Mouse (Mus musculus): ENCODE measurements at regions not wholly inside any gene's neighbourhood (a gene's known extent, or its start where the extent isn't known, plus 50 kb on each side); places are given as distances from the start of the nearest gene placed in this dataset.

- H3K36me3 ChIP-seq (ENCODE audit: control insufficient read depth, insufficient read depth, low read length): no peaks in the 10 kb centered on the region
- WGBS: 36% methylated on average over 19 of the region's 19 CpGs
- no peak overlapping the region for H3K4me3 ChIP-seq (ENCODE audit: low read depth, low read length)
- H3K9me3 ChIP-seq (ENCODE audit: control insufficient read depth, low read length): no peaks in the 10 kb centered on the region
- no peak overlapping the region for H3K9ac ChIP-seq (ENCODE audit: low read length)
- no peak for ATAC-seq (ENCODE audit: low FRiP score)
- no peaks in the 10 kb centered on the region for H3K27me3 ChIP-seq (ENCODE audit: control insufficient read depth, insufficient read depth, low read length)
- no peak overlapping the region for H3K27ac ChIP-seq (ENCODE audit: low read depth, low read length)
- peaks cover 12% of the 10 kb centered on the region for H3K4me1 ChIP-seq (ENCODE audit: control insufficient read depth, insufficient read depth, low read length)
- no peak for DNase-seq (ENCODE audit: low spot score, missing footprints)
- no peak overlapping the region for H3K4me2 ChIP-seq
Observed at GRCm38 (mm10) chr9:61714331-61715035, 199.9 kb downstream of the Rplp1 start.

GRCm38 (mm10) chr9:61713806-61714205, 200.5 kb downstream of the Rplp1 start:
- no peak for ATAC-seq (ENCODE audit: low FRiP score)
- Histone ChIP-seq H3K9ac (ENCODE audit: low read length) (no peak overlapping the region), H3K4me3 (ENCODE audit: low read depth, low read length) (no peak overlapping the region), H3K36me3 (ENCODE audit: control insufficient read depth, insufficient read depth, low read length) (no peaks in the 10 kb centered on the region), H3K27ac (ENCODE audit: low read depth, low read length) (no peak overlapping the region), H3K27me3 (ENCODE audit: control insufficient read depth, insufficient read depth, low read length) (no peaks in the 10 kb centered on the region), H3K9me3 (ENCODE audit: control insufficient read depth, low read length) (no peaks in the 10 kb centered on the region), H3K4me2 (no peak overlapping the region), H3K4me1 (ENCODE audit: control insufficient read depth, insufficient read depth, low read length) (peaks cover 12% of the 10 kb centered on the region)
- WGBS: 88% methylated on average over 7 of the region's 7 CpGs
- DNase-seq (ENCODE audit: low spot score, missing footprints): no peak

GRCm38 (mm10) chr9:61711296-61711695, 203.0 kb downstream of the Rplp1 start:
- no peak overlapping the region for H3K4me2 ChIP-seq
- H3K27ac ChIP-seq (ENCODE audit: low read depth, low read length): no peak overlapping the region
- WGBS: 62% methylated on average over 7 of the region's 7 CpGs
- no peaks in the 10 kb centered on the region for H3K9me3 ChIP-seq (ENCODE audit: control insufficient read depth, low read length)
- no peaks in the 10 kb centered on the region for H3K27me3 ChIP-seq (ENCODE audit: control insufficient read depth, insufficient read depth, low read length)
- no peak for DNase-seq (ENCODE audit: low spot score, missing footprints)
- no peaks in the 10 kb centered on the region for H3K36me3 ChIP-seq (ENCODE audit: control insufficient read depth, insufficient read depth, low read length)
- H3K9ac ChIP-seq (ENCODE audit: low read length): no peak overlapping the region
- ATAC-seq (ENCODE audit: low FRiP score): no peak
- no peak overlapping the region for H3K4me3 ChIP-seq (ENCODE audit: low read depth, low read length)
- peaks cover 12% of the 10 kb centered on the region for H3K4me1 ChIP-seq (ENCODE audit: control insufficient read depth, insufficient read depth, low read length)

- Histone ChIP-seq H3K4me3 (ENCODE audit: low read depth, low read length) (no peak overlapping the region), H3K9ac (ENCODE audit: low read length) (no peak overlapping the region), H3K9me3 (ENCODE audit: control insufficient read depth, low read length) (no peaks in the 10 kb centered on the region), H3K4me1 (ENCODE audit: control insufficient read depth, insufficient read depth, low read length) (0 out of 2 replicates have a peak, but pooled peaks cover 4% of the 10 kb centered on the region), H3K27ac (ENCODE audit: low read depth, low read length) (no peak overlapping the region), H3K36me3 (ENCODE audit: control insufficient read depth, insufficient read depth, low read length) (no peaks in the 10 kb centered on the region), H3K4me2 (no peak overlapping the region), H3K27me3 (ENCODE audit: control insufficient read depth, insufficient read depth, low read length) (no peaks in the 10 kb centered on the region)
- no peak for DNase-seq (ENCODE audit: low spot score, missing footprints)
- ATAC-seq (ENCODE audit: low FRiP score): no peak
- WGBS: 87% methylated on average over 7 of the region's 7 CpGs
Observed at GRCm38 (mm10) chr9:61707875-61708274, 206.5 kb downstream of the Rplp1 start.

- ATAC-seq (ENCODE audit: low FRiP score) (no peak), DNase-seq (ENCODE audit: low spot score, missing footprints) (no peak)
- Histone ChIP-seq H3K27ac (ENCODE audit: low read depth, low read length) (no peak overlapping the region), H3K36me3 (ENCODE audit: control insufficient read depth, insufficient read depth, low read length) (no peaks in the 10 kb centered on the region), H3K4me3 (ENCODE audit: low read depth, low read length) (no peak overlapping the region), H3K27me3 (ENCODE audit: control insufficient read depth, insufficient read depth, low read length) (no peaks in the 10 kb centered on the region), H3K4me2 (no peak overlapping the region), H3K9me3 (ENCODE audit: control insufficient read depth, low read length) (no peaks in the 10 kb centered on the region), H3K9ac (ENCODE audit: low read length) (no peak overlapping the region), H3K4me1 (ENCODE audit: control insufficient read depth, insufficient read depth, low read length) (0 out of 2 replicates have a peak, but pooled peaks cover 4% of the 10 kb centered on the region)
- WGBS: 69% methylated on average over 2 of the region's 2 CpGs
Observed at GRCm38 (mm10) chr9:61707296-61707695, 207.0 kb downstream of the Rplp1 start.

GRCm38 (mm10) chr9:61706263-61706755, 208.0 kb downstream of the Rplp1 start:
- H3K9ac ChIP-seq (ENCODE audit: low read length): no peak overlapping the region
- H3K4me3 ChIP-seq (ENCODE audit: low read depth, low read length): no peak overlapping the region
- no peaks in the 10 kb centered on the region for H3K36me3 ChIP-seq (ENCODE audit: control insufficient read depth, insufficient read depth, low read length)
- ATAC-seq (ENCODE audit: low FRiP score) (no peak), DNase-seq (ENCODE audit: low spot score, missing footprints) (no peak)
- H3K4me2 ChIP-seq: no peak overlapping the region
- no peak overlapping the region for H3K27ac ChIP-seq (ENCODE audit: low read depth, low read length)
- no peaks in the 10 kb centered on the region for H3K9me3 ChIP-seq (ENCODE audit: control insufficient read depth, low read length)
- WGBS: 74% methylated on average over 6 of the region's 6 CpGs
- H3K27me3 ChIP-seq (ENCODE audit: control insufficient read depth, insufficient read depth, low read length): no peaks in the 10 kb centered on the region
- 0 out of 2 replicates have a peak, but pooled peaks cover 3% of the 10 kb centered on the region for H3K4me1 ChIP-seq (ENCODE audit: control insufficient read depth, insufficient read depth, low read length)

- H3K27me3 ChIP-seq (ENCODE audit: control insufficient read depth, insufficient read depth, low read length): no peaks in the 10 kb centered on the region
- H3K27ac ChIP-seq (ENCODE audit: low read depth, low read length): no peak overlapping the region
- no peak overlapping the region for H3K4me3 ChIP-seq (ENCODE audit: low read depth, low read length)
- H3K4me2 ChIP-seq: no peak overlapping the region
- H3K9ac ChIP-seq (ENCODE audit: low read length): no peak overlapping the region
- ATAC-seq (ENCODE audit: low FRiP score) (no peak), DNase-seq (ENCODE audit: low spot score, missing footprints) (no peak)
- H3K4me1 ChIP-seq (ENCODE audit: control insufficient read depth, insufficient read depth, low read length): no peaks in the 10 kb centered on the region
- 87% methylated on average over 5 of the region's 5 CpGs for WGBS
- H3K36me3 ChIP-seq (ENCODE audit: control insufficient read depth, insufficient read depth, low read length): no peaks in the 10 kb centered on the region
- no peaks in the 10 kb centered on the region for H3K9me3 ChIP-seq (ENCODE audit: control insufficient read depth, low read length)
Observed at GRCm38 (mm10) chr9:61705586-61706233, 208.6 kb downstream of the Rplp1 start.

GRCm38 (mm10) chr9:61703301-61703700, 211.0 kb downstream of the Rplp1 start:
- Histone ChIP-seq H3K9me3 (ENCODE audit: control insufficient read depth, low read length) (no peaks in the 10 kb centered on the region), H3K4me3 (ENCODE audit: low read depth, low read length) (no peak overlapping the region), H3K27me3 (ENCODE audit: control insufficient read depth, insufficient read depth, low read length) (peaks cover 2% of the 10 kb centered on the region; the same call in 1 of the 2 replicates), H3K4me1 (ENCODE audit: control insufficient read depth, insufficient read depth, low read length) (no peaks in the 10 kb centered on the region), H3K9ac (ENCODE audit: low read length) (no peak overlapping the region), H3K36me3 (ENCODE audit: control insufficient read depth, insufficient read depth, low read length) (no peaks in the 10 kb centered on the region), H3K27ac (ENCODE audit: low read depth, low read length) (no peak overlapping the region), H3K4me2 (no peak overlapping the region)
- no peak for DNase-seq (ENCODE audit: low spot score, missing footprints)
- WGBS: 88% methylated on average over 11 of the region's 11 CpGs
- no peak for ATAC-seq (ENCODE audit: low FRiP score)

GRCm38 (mm10) chr9:61702280-61702966, 211.9 kb downstream of the Rplp1 start:
- no peak for DNase-seq (ENCODE audit: low spot score, missing footprints)
- no peak overlapping the region for H3K4me3 ChIP-seq (ENCODE audit: low read depth, low read length)
- no peak overlapping the region for H3K9ac ChIP-seq (ENCODE audit: low read length)
- 85% methylated on average over 22 of the region's 22 CpGs for WGBS
- peaks cover 2% of the 10 kb centered on the region; the same call in 1 of the 2 replicates for H3K27me3 ChIP-seq (ENCODE audit: control insufficient read depth, insufficient read depth, low read length)
- H3K27ac ChIP-seq (ENCODE audit: low read depth, low read length): no peak overlapping the region
- H3K4me1 ChIP-seq (ENCODE audit: control insufficient read depth, insufficient read depth, low read length): no peaks in the 10 kb centered on the region; the same call in 1 of the 2 replicates
- no peak for ATAC-seq (ENCODE audit: low FRiP score)
- H3K9me3 ChIP-seq (ENCODE audit: control insufficient read depth, low read length): no peaks in the 10 kb centered on the region
- H3K4me2 ChIP-seq: no peak overlapping the region
- no peaks in the 10 kb centered on the region for H3K36me3 ChIP-seq (ENCODE audit: control insufficient read depth, insufficient read depth, low read length)
